Mouse (Mus musculus) cerebellum, adult 9-11 months (tissue): Measurements from ENCODE around the gene Slc16a14.

Source experiments
- DNase-seq: peaks from one replicate; pipeline ENCODE4 v3.0.0; 2022

The Slc16a14 gene

GRCm38 (mm10) chr1:84861255-84861630, 73.7 kb downstream of the Slc16a14 start:
- no peak for DNase-seq

GRCm38 (mm10) chr1:84860360-84861254, 74.3 kb downstream of the Slc16a14 start:
- no peak for DNase-seq

GRCm38 (mm10) chr1:84859597-84859996, 75.3 kb downstream of the Slc16a14 start:
- no peak for DNase-seq
